In the genomic region with DNA sequence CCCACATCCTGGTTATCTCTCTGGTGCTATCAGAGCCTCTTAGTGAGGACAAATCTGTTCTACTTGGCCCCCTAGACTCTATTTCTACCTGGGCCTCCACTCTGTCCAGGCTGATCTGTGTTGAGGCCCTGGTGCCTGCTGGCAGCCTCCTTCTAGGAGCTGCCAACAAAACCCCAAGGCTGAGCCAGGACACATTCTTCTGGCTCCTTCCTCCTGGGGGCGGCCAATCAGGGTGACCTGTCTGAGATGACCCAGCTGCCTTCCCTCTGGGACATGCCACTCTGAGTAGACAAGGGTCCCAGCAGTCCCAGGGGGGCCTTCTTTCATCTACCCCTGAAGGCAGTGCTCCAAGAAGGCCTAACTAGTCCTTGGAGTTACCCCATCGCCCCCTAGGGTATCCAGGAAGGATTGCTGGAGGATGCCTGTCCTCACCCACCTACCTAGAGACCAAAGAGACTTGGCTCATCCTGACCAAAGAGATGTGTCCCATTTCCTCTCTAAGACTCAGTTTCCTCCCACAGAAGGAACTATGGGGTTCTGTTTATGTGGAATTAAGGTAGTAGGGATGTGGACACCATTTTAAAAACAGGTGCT, we compare ENCODE assay signal across 11 mouse cellular contexts. TPM values are rescaled to one million over a fixed set of nuclear protein-coding genes. Genes with fewer than 3 reads are reported as not detected.
DNase-seq lines count a peak whose midpoint lies in the region; ATAC-seq and TF ChIP-seq lines count a peak whose summit lies in the region.
"Had no signal": no experiment of that assay in that cellular context is flagged by ENCODE, and none has a peak within 500 bp of the region (broad histone marks: within the 10 kb centered on the region; RNA-seq: fewer than 3 reads in every experiment).

No protein-coding gene starts in this region.

- TF ChIP-seq CTCF in kidney, adult 2 months (conservative IDR thresholded peaks at IDR 0.05; ENCODE audit: insufficient read depth, insufficient read length, low read depth, low read length), result peak; percentile 38
- peak; percentile 30 for TF ChIP-seq CTCF in ES-Bruce4 (IDR thresholded peaks at IDR 0.05; ENCODE audit: low read depth, low read length)
- peak; percentile 10; the same call in 1 of the 2 replicates for TF ChIP-seq CTCF in brain, embryonic 14.5 days (IDR thresholded peaks at IDR 0.05; ENCODE audit: borderline replicate concordance, extremely low read depth, insufficient read depth, insufficient read length)
- TF ChIP-seq CTCF in lung, postnatal 0 days (IDR thresholded peaks at IDR 0.05), result peak; percentile 56

- WGBS in kidney, adult 2 months, result 53% methylated on average over 2 of the region's 2 CpGs
- whole genome bisulfite sequencing in lung, postnatal 0 days, result 42% methylated on average over 2 of the region's 2 CpGs

- H3K27ac ChIP-seq in kidney, adult 2 months (ENCODE audit: insufficient read depth, low read depth, low read length), result no peak overlapping the region
- H3K27ac ChIP-seq in ES-Bruce4 (ENCODE audit: insufficient read depth, low read length), result no peak overlapping the region
- H3K27ac ChIP-seq in lung, postnatal 0 days (ENCODE audit: low read length), result no peak overlapping the region
- H3K27ac ChIP-seq: embryonic facial prominence, embryonic 13.5 days had no signal

- DNase-seq in kidney, adult 2 months, result peak; percentile 25
- DNase-seq in kidney, postnatal 14 days, result no peak
- DNase-seq in brain, embryonic 14.5 days (ENCODE audit: low read depth), result no peak
- DNase-seq in lung, postnatal 0 days (ENCODE audit: low spot score), result peak; percentile 22
- no peak for DNase-seq in neural tube, embryonic 10.5 days (ENCODE audit: extremely low spot score, low spot score)
- DNase-seq: gastrocnemius, postnatal 36 days; layer of hippocampus, adult 9-11 months had no signal

- H3K4me2 ChIP-seq in lung, postnatal 0 days (replicated peaks; ENCODE audit: low read depth, low read length), result no peak overlapping the region
- H3K4me2 ChIP-seq: embryonic facial prominence, embryonic 13.5 days had no signal

- no peak overlapping the region for H3K9ac ChIP-seq in ES-Bruce4 (ENCODE audit: low read depth, poor library complexity, severe bottlenecking)
- H3K9ac ChIP-seq in lung, postnatal 0 days (replicated peaks; ENCODE audit: low read depth), result no peak overlapping the region
- H3K9ac ChIP-seq: embryonic facial prominence, embryonic 13.5 days had no signal

- H3K36me3 ChIP-seq in kidney, adult 2 months (ENCODE audit: control insufficient read depth, insufficient read depth, low read length), result no peaks in the 10 kb centered on the region
- no peaks in the 10 kb centered on the region for H3K36me3 ChIP-seq in ES-Bruce4 (ENCODE audit: control insufficient read depth, insufficient read depth, low read length, poor library complexity, severe bottlenecking)
- no peaks in the 10 kb centered on the region for H3K36me3 ChIP-seq in lung, postnatal 0 days (ENCODE audit: insufficient read depth, low read length)
- H3K36me3 ChIP-seq: embryonic facial prominence, embryonic 13.5 days had no signal

- ATAC-seq in lung, postnatal 0 days, result no peak
- no peak for ATAC-seq in granulocyte monocyte progenitor cell, adult 5-6 weeks (replicated peaks; ENCODE audit: poor library complexity, severe bottlenecking)

- peaks cover 33% of the 10 kb centered on the region for H3K4me1 ChIP-seq in kidney, adult 2 months (ENCODE audit: control insufficient read depth, insufficient read depth, low read length)
- H3K4me1 ChIP-seq in ES-Bruce4 (ENCODE audit: control insufficient read depth, insufficient read depth, low read length), result peaks cover 6% of the 10 kb centered on the region
- H3K4me1 ChIP-seq in lung, postnatal 0 days (ENCODE audit: insufficient read depth, low read depth, low read length), result peaks cover 26% of the 10 kb centered on the region; the same call in 1 of the 2 replicates

- TF ChIP-seq POLR2A in kidney, adult 2 months (IDR thresholded peaks at IDR 0.05; ENCODE audit: low read depth, low read length), result no peak
- TF ChIP-seq POLR2A in ES-Bruce4 (IDR thresholded peaks at IDR 0.05; ENCODE audit: insufficient read depth, low read length), result no peak
- no peak for TF ChIP-seq POLR2A in brain, embryonic 14.5 days (IDR thresholded peaks at IDR 0.05; ENCODE audit: borderline replicate concordance, extremely low read depth, insufficient read depth, insufficient read length, poor library complexity, severe bottlenecking)

- no peaks in the 10 kb centered on the region for H3K27me3 ChIP-seq in kidney, adult 2 months (replicated peaks; ENCODE audit: control insufficient read depth, insufficient read depth, low read length)
- no peaks in the 10 kb centered on the region for H3K27me3 ChIP-seq in ES-Bruce4 (ENCODE audit: control insufficient read depth, insufficient read depth, low read length, poor library complexity, severe bottlenecking)
- no peaks in the 10 kb centered on the region for H3K27me3 ChIP-seq in lung, postnatal 0 days (replicated peaks; ENCODE audit: insufficient read depth, low read length)

- H3K4me3 ChIP-seq in kidney, adult 2 months (ENCODE audit: insufficient read depth, low read depth, low read length), result no peak overlapping the region
- H3K4me3 ChIP-seq in ES-Bruce4 (ENCODE audit: low read depth, low read length), result no peak overlapping the region
- H3K4me3 ChIP-seq in lung, postnatal 0 days (ENCODE audit: low read depth, low read length), result no peak overlapping the region
- H3K4me3 ChIP-seq: embryonic facial prominence, embryonic 13.5 days; megakaryocyte, embryonic 14.5 days had no signal

- H3K9me3 ChIP-seq in ES-Bruce4 (replicated peaks; ENCODE audit: control insufficient read depth, insufficient read depth, low read length, poor library complexity, severe bottlenecking), result no peaks in the 10 kb centered on the region
- no peaks in the 10 kb centered on the region for H3K9me3 ChIP-seq in lung, postnatal 0 days (ENCODE audit: low read length)
- H3K9me3 ChIP-seq: embryonic facial prominence, embryonic 13.5 days; megakaryocyte, embryonic 14.5 days had no signal

- TF ChIP-seq EP300 in ES-Bruce4 (IDR thresholded peaks at IDR 0.05; ENCODE audit: insufficient read depth, low read depth, low read length), result no peak
- no peak for TF ChIP-seq EP300 in lung, postnatal 0 days (IDR thresholded peaks at IDR 0.05)

RNA-seq across cellular contexts. Expression of gene Ykt6, which starts 47.6 kb away (rescaled TPM):
- polyA plus RNA-seq in kidney, adult 2 months (2012; rRNA removed), result 54.1 and 60.4 TPM in 2 replicates
- polyA plus RNA-seq in ES-Bruce4 (2011; ENCODE audit: insufficient read depth, insufficient read length, low read depth, missing spikeins), result 53.7 and 60.3 TPM in 2 replicates
- 74.7 and 106 TPM in 2 replicates for polyA plus RNA-seq in brain, embryonic 14.5 days (2012; rRNA removed)
- polyA plus RNA-seq in lung, postnatal 0 days (2015; fragmentation: Nextera tagmentation; extraction: Ambion mirVana), result 40.2 and 40.9 TPM in 2 replicates
- 47.8 and 48.4 TPM in 2 replicates for total RNA-seq in granulocyte monocyte progenitor cell, adult 5-6 weeks (2014; fragmentation: Nextera tagmentation)
- total RNA-seq in granulocyte monocyte progenitor cell, adult 5-6 weeks (2017), result 44.1 and 45.2 TPM in 2 replicates

RNA-seq across cellular contexts. Expression of gene Gck, which starts 53.3 kb away (rescaled TPM):
- 0.16 and 0.43 TPM in 2 replicates for polyA plus RNA-seq in kidney, adult 2 months (2012; rRNA removed)
- polyA plus RNA-seq in ES-Bruce4 (2011; ENCODE audit: insufficient read depth, insufficient read length, low read depth, missing spikeins), result not detected in 2 replicates
- 5.9 and 6.4 TPM in 2 replicates for polyA plus RNA-seq in brain, embryonic 14.5 days (2012; rRNA removed)
- 1.2 and 2.1 TPM in 2 replicates for polyA plus RNA-seq in lung, postnatal 0 days (2015; fragmentation: Nextera tagmentation; extraction: Ambion mirVana)
- total RNA-seq in granulocyte monocyte progenitor cell, adult 5-6 weeks (2014; fragmentation: Nextera tagmentation), result not detected in 2 replicates
- total RNA-seq in granulocyte monocyte progenitor cell, adult 5-6 weeks (2017), result not detected in 2 replicates

Comparison
In these comparisons a context has a peak if more than half of its experiments do, and no peak if none do; other contexts are left out.
1. DNase-seq: peak in kidney, adult 2 months (single experiment) and lung, postnatal 0 days (single experiment); none in kidney, postnatal 14 days (single experiment), brain, embryonic 14.5 days (single experiment) and neural tube, embryonic 10.5 days (single experiment).
2. Peak in every context shown above with its lines, with median percentiles within 50 percentile points of each other: CTCF ChIP-seq.